Mouse (Mus musculus) midbrain, postnatal 0 days (tissue): ENCODE measurements around the gene Psma5. TPM values are rescaled to one million over a fixed set of nuclear protein-coding genes. Genes with fewer than 3 reads are reported as not detected.
A peak's percentile ranks its signal among the peaks of the same experiment; 100 is the strongest.

Experiments
- ATAC-seq: fragments of 200-750 bp; cut with Nextera tagmentation; 2 replicates; pipeline ENCODE4 v1.8.0; 2017; ENCODE audit warnings: moderate number of reproducible peaks, mild to moderate bottlenecking, moderate TSS enrichment, moderate library complexity; ENCODE audit not compliant: low FRiP score
- DNase-seq: peaks from one replicate; pipeline ENCODE4 v3.0.0-alpha.2; 2015; ENCODE audit warnings: low spot score
- H3K27ac ChIP-seq: fragments of 300-500 bp; sonication (generic); 2 replicates; pipeline ENCODE4 v1.5.1; 2014; ENCODE audit warnings: low read depth, mild to moderate bottlenecking, low read length, mixed read lengths
- H3K27me3 ChIP-seq: fragments of 300-500 bp; sonication (generic); 2 replicates; pipeline ENCODE4 v1.6.1; 2014; ENCODE audit warnings: low read length, control low read depth, mixed read lengths; ENCODE audit not compliant: insufficient read depth
- H3K36me3 ChIP-seq: fragments of 300-500 bp; sonication (generic); 2 replicates; pipeline ENCODE4 v1.6.1; 2014; ENCODE audit warnings: low read length, control low read depth, mixed read lengths; ENCODE audit not compliant: insufficient read depth
- H3K4me1 ChIP-seq: fragments of 300-500 bp; sonication (generic); 2 replicates; pipeline ENCODE4 v1.6.1; 2014; ENCODE audit warnings: mild to moderate bottlenecking, control low read depth, antibody characterized with exemption, low read length, mixed read lengths; ENCODE audit not compliant: insufficient read depth
- H3K4me2 ChIP-seq: fragments of 300-500 bp; sonication (generic); 2 replicates; pipeline ENCODE4 v1.6.1; 2014; ENCODE audit warnings: low read depth, mild to moderate bottlenecking, low read length, mixed read lengths; ENCODE audit not compliant: poor library complexity, severe bottlenecking
- H3K4me3 ChIP-seq: fragments of 300-500 bp; sonication (generic); 2 replicates; pipeline ENCODE4 v1.5.1; 2014; ENCODE audit warnings: low read depth, mild to moderate bottlenecking, low read length, moderate library complexity
- H3K9ac ChIP-seq: fragments of 300-500 bp; sonication (generic); replicated peaks from 2 replicates; pipeline ENCODE4 v1.6.1; 2014; ENCODE audit warnings: mild to moderate bottlenecking, low read length, moderate library complexity, mixed read lengths; ENCODE audit not compliant: poor library complexity, severe bottlenecking
- H3K9me3 ChIP-seq: fragments of 300-500 bp; sonication (generic); 2 replicates; pipeline ENCODE4 v1.6.1; 2016; ENCODE audit warnings: low read length, control low read depth
- CTCF ChIP-seq: IDR thresholded peaks from 2 replicates; pipeline ENCODE4 v1.5.1; 2016; ENCODE audit warnings: antibody characterized with exemption, mild to moderate bottlenecking
- WGBS: fragments of 180-500 bp; shearing (Covaris S2); extraction: QIAGEN DNeasy Blood & Tissue Kit; methylation state at CpG from one replicate; pipeline ENCODE4 v1.1.7; 2014; 5-methylcytosine and 5-hydroxymethylcytosine counted together
- polyA plus RNA-seq: library from polyadenylated mRNA; unstranded; fragments of >200 nt; fragmentation: Nextera tagmentation; extraction: Ambion mirVana; gene quantifications from 2 replicates; pipeline ENCODE4 v1.2.1, GENCODE M21; 2015
- total RNA-seq: library from RNA; depleted of rRNA; stranded (reverse); fragments of >200 nt; gene quantifications from 2 replicates; pipeline ENCODE4 v1.2.3, GENCODE M21; 2014

Psma5 gene
- total and polyA plus RNA-seq, 2 experiments from 2014 or later, result 93.3 to 221 TPM

GRCm38 (mm10) chr3:108297050-108297419 lies 40.3 kb downstream of the Psma5 start:
- WGBS, result 64% methylated on average over 7 of the region's 7 CpGs
- no peak for ATAC-seq
- Histone ChIP-seq H3K4me1 (peaks cover 26% of the 10 kb centered on the region), H3K9me3 (no peaks in the 10 kb centered on the region), H3K27ac (peak overlapping the region; percentile 69), H3K36me3 (no peaks in the 10 kb centered on the region), H3K9ac (no peak overlapping the region), H3K4me3 (no peak overlapping the region), H3K27me3 (no peaks in the 10 kb centered on the region), H3K4me2 (0 out of 2 replicates have a peak overlapping the region, but pooled peaks have one; percentile 9)
- no peak for DNase-seq
- TF ChIP-seq CTCF, result no peak

- WGBS, result 60% methylated on average over 7 of the region's 7 CpGs
- Histone ChIP-seq H3K9me3 (no peaks in the 10 kb centered on the region), H3K4me2 (no peak overlapping the region), H3K4me3 (no peak overlapping the region), H3K27ac (no peak overlapping the region), H3K27me3 (no peaks in the 10 kb centered on the region), H3K36me3 (no peaks in the 10 kb centered on the region), H3K9ac (no peak overlapping the region), H3K4me1 (peaks cover 26% of the 10 kb centered on the region)
- no peak for DNase-seq
- ATAC-seq, result no peak
- TF ChIP-seq CTCF, result no peak
These were observed 41.2 kb downstream of the Psma5 start for GRCm38 (mm10) chr3:108297603-108298553.

GRCm38 (mm10) chr3:108300455-108301030 lies 43.8 kb downstream of the Psma5 start:
- no peaks in the 10 kb centered on the region for H3K27me3 ChIP-seq
- no peaks in the 10 kb centered on the region for H3K36me3 ChIP-seq
- H3K4me1 ChIP-seq, result peaks cover 18% of the 10 kb centered on the region
- H3K4me3 ChIP-seq, result no peak overlapping the region
- 89% methylated on average over 6 of the region's 6 CpGs for WGBS
- TF ChIP-seq CTCF, result no peak
- H3K9me3 ChIP-seq, result no peaks in the 10 kb centered on the region
- H3K4me2 ChIP-seq, result no peak overlapping the region
- no peak for DNase-seq
- no peak for ATAC-seq
- no peak overlapping the region for H3K9ac ChIP-seq
- no peak overlapping the region for H3K27ac ChIP-seq

GRCm38 (mm10) chr3:108303683-108304082 lies 47.0 kb downstream of the Psma5 start:
- DNase-seq, result no peak
- WGBS, result 95% methylated on average over 8 of the region's 8 CpGs
- no peak overlapping the region for H3K4me2 ChIP-seq
- no peak for ATAC-seq
- no peaks in the 10 kb centered on the region for H3K36me3 ChIP-seq
- H3K9me3 ChIP-seq, result no peaks in the 10 kb centered on the region
- H3K4me3 ChIP-seq, result no peak overlapping the region
- H3K27ac ChIP-seq, result no peak overlapping the region
- H3K4me1 ChIP-seq, result peaks cover 3% of the 10 kb centered on the region; the same call in 1 of the 2 replicates
- H3K27me3 ChIP-seq, result no peaks in the 10 kb centered on the region
- H3K9ac ChIP-seq, result no peak overlapping the region
- no peak for TF ChIP-seq CTCF

- no peak for DNase-seq
- no peak for ATAC-seq
- Histone ChIP-seq H3K4me3 (no peak overlapping the region), H3K4me2 (no peak overlapping the region), H3K27me3 (no peaks in the 10 kb centered on the region), H3K9me3 (no peaks in the 10 kb centered on the region), H3K36me3 (no peaks in the 10 kb centered on the region), H3K4me1 (peaks cover 3% of the 10 kb centered on the region; the same call in 1 of the 2 replicates), H3K27ac (no peak overlapping the region), H3K9ac (no peak overlapping the region)
- no peak for TF ChIP-seq CTCF
- 89% methylated on average over 4 of the region's 4 CpGs for WGBS
These were observed 48.0 kb downstream of the Psma5 start for GRCm38 (mm10) chr3:108304747-108305146.

GRCm38 (mm10) chr3:108306387-108306786 lies 49.7 kb downstream of the Psma5 start:
- no peak overlapping the region for H3K9ac ChIP-seq
- 0 out of 2 replicates have a peak overlapping the region, but pooled peaks have one; percentile 18 for H3K27ac ChIP-seq
- ATAC-seq (no peak), DNase-seq (no peak)
- no peaks in the 10 kb centered on the region for H3K27me3 ChIP-seq
- no peaks in the 10 kb centered on the region for H3K36me3 ChIP-seq
- TF ChIP-seq CTCF, result no peak
- H3K4me2 ChIP-seq, result no peak overlapping the region
- H3K4me3 ChIP-seq, result no peak overlapping the region
- peaks cover 3% of the 10 kb centered on the region; the same call in 1 of the 2 replicates for H3K4me1 ChIP-seq
- no peaks in the 10 kb centered on the region for H3K9me3 ChIP-seq
- WGBS, result 69% methylated on average over 3 of the region's 3 CpGs
